Mouse (Mus musculus) thymus, adult 2 months (tissue): ENCODE data around the gene Olfr693. TPM values are rescaled to one million over a fixed set of nuclear protein-coding genes. Genes with fewer than 3 reads are reported as not detected.

Experiments used
- DNase-seq: peaks from one replicate; pipeline ENCODE4 v3.0.0; 2021
- H3K27ac ChIP-seq: fragments of 200-500 bp; 2 replicates; pipeline ENCODE4 v1.5.1; 2012; ENCODE audit warnings: low read length, control low read depth; ENCODE audit not compliant: control insufficient read depth, insufficient read depth
- H3K27me3 ChIP-seq: fragments of 200-500 bp; 2 replicates; pipeline ENCODE4 v1.6.1; 2012; ENCODE audit warnings: mild to moderate bottlenecking, low read length, moderate library complexity, mixed read lengths; ENCODE audit not compliant: control insufficient read depth, insufficient read depth
- H3K36me3 ChIP-seq: fragments of 200-500 bp; 2 replicates; pipeline ENCODE4 v1.6.1; 2012; ENCODE audit warnings: mild to moderate bottlenecking, low read length, moderate library complexity; ENCODE audit not compliant: control insufficient read depth, insufficient read depth
- H3K4me1 ChIP-seq: fragments of 200-500 bp; replicated peaks from 2 replicates; pipeline ENCODE4 v1.6.1; 2012; ENCODE audit warnings: low read length; ENCODE audit not compliant: control insufficient read depth, insufficient read depth
- H3K4me3 ChIP-seq: fragments of 200-500 bp; 2 replicates; pipeline ENCODE4 v1.5.1; 2012; ENCODE audit warnings: mild to moderate bottlenecking, low read length, control low read depth, moderate library complexity; ENCODE audit not compliant: control insufficient read depth, insufficient read depth
- POLR2A ChIP-seq: fragments of 200-500 bp; IDR thresholded peaks from 2 replicates; pipeline ENCODE4 v1.6.1; 2012; ENCODE audit warnings: mild to moderate bottlenecking, low read length, control low read depth, moderate library complexity; ENCODE audit not compliant: control insufficient read depth, poor library complexity, insufficient read depth; ENCODE audit errors: extremely low read depth
- WGBS: fragments of 180-500 bp; shearing (Covaris S2); methylation state at CpG from one replicate; pipeline ENCODE4 v1.1.7; 2018; 5-methylcytosine and 5-hydroxymethylcytosine counted together
- polyA plus RNA-seq: library from polyadenylated mRNA; depleted of rRNA; stranded (reverse); fragments of >200 nt; gene quantifications from 2 replicates; pipeline ENCODE4 v1.2.3, GENCODE M21; 2012; rRNA removed

Olfr693 gene
- polyA plus RNA-seq, 1 experiment, result not detected

GRCm38 (mm10) chr7:106635560-106635959 is 44.8 kb downstream of the Olfr693 start:
- no peak for DNase-seq
- no peaks in the 10 kb centered on the region for H3K4me1 ChIP-seq
- no peaks in the 10 kb centered on the region for H3K36me3 ChIP-seq
- no peak for TF ChIP-seq POLR2A
- H3K27ac ChIP-seq, result no peak overlapping the region
- H3K4me3 ChIP-seq, result no peak overlapping the region
- H3K27me3 ChIP-seq, result no peaks in the 10 kb centered on the region
- WGBS, result 96% methylated on average over 4 of the region's 4 CpGs

Other genes starting within 250 kb of the Olfr693 start
- not detected in 2 replicates for gene Olfr694, start 11.2 kb upstream of the Olfr693 start, polyA plus RNA-seq
- gene Olfr695, start 35.8 kb upstream of the Olfr693 start, polyA plus RNA-seq, result not detected in 2 replicates
- not detected in 2 replicates for gene Olfr697, start 61.9 kb upstream of the Olfr693 start, polyA plus RNA-seq
- gene Olfr698, start 74.8 kb upstream of the Olfr693 start, polyA plus RNA-seq, result not detected in 2 replicates
- not detected in 2 replicates for gene Olfr699, start 112.6 kb upstream of the Olfr693 start, polyA plus RNA-seq
- not detected in 2 replicates for gene Olfr700, start 128.2 kb upstream of the Olfr693 start, polyA plus RNA-seq
- gene Olfr701, start 133.5 kb upstream of the Olfr693 start, polyA plus RNA-seq, result 0.09 TPM in 1 of 2 replicates, not detected in the other
- not detected in 2 replicates for gene Olfr702, start 153.3 kb upstream of the Olfr693 start, polyA plus RNA-seq
- not detected in 2 replicates for gene Olfr703, start 162.8 kb upstream of the Olfr693 start, polyA plus RNA-seq
- gene Olfr704, start 182.6 kb upstream of the Olfr693 start, polyA plus RNA-seq, result not detected in 2 replicates
- not detected in 2 replicates for gene Olfr705, start 196.3 kb upstream of the Olfr693 start, polyA plus RNA-seq
- gene Olfr706, start 207.6 kb upstream of the Olfr693 start, polyA plus RNA-seq, result not detected in 2 replicates
- gene Olfr707, start 220.7 kb upstream of the Olfr693 start, polyA plus RNA-seq, result not detected in 2 replicates
- gene Olfr1532-ps1, start 227.4 kb upstream of the Olfr693 start, polyA plus RNA-seq, result not detected in 2 replicates